Mouse (Mus musculus) heart, embryonic 10.5 days (tissue): ENCODE measurements around the gene Rhoh. TPM values are rescaled to one million over a fixed set of nuclear protein-coding genes. Genes with fewer than 3 reads are reported as not detected.

Experiments used
- DNase-seq: peaks from one replicate; pipeline ENCODE4 v3.0.0-alpha.2; 2017; ENCODE audit warnings: low spot score
- H3K27ac ChIP-seq: fragments of 300-500 bp; sonication (generic); 2 replicates; pipeline ENCODE4 v1.5.1; 2016; ENCODE audit warnings: mild to moderate bottlenecking
- H3K27me3 ChIP-seq: fragments of 300-500 bp; sonication (generic); 2 replicates; pipeline ENCODE4 v1.6.1; 2016; ENCODE audit warnings: mild to moderate bottlenecking; ENCODE audit not compliant: poor library complexity, insufficient read depth, severe bottlenecking
- H3K36me3 ChIP-seq: fragments of 300-500 bp; sonication (generic); 2 replicates; pipeline ENCODE4 v1.6.1; 2016; ENCODE audit warnings: mild to moderate bottlenecking, moderate library complexity
- H3K4me1 ChIP-seq: fragments of 300-500 bp; sonication (generic); 2 replicates; pipeline ENCODE4 v1.6.1; 2016; ENCODE audit warnings: mild to moderate bottlenecking
- H3K4me3 ChIP-seq: fragments of 300-500 bp; sonication (generic); 2 replicates; pipeline ENCODE4 v1.5.1; 2016; ENCODE audit warnings: mild to moderate bottlenecking, moderate library complexity
- H3K9me3 ChIP-seq: fragments of 300-500 bp; sonication (generic); 2 replicates; pipeline ENCODE4 v1.6.1; 2016; ENCODE audit warnings: mild to moderate bottlenecking, moderate library complexity
- WGBS: fragments of 180-500 bp; shearing (Covaris S2); methylation state at CpG from one replicate; pipeline ENCODE4 v1.1.7; 2016; 5-methylcytosine and 5-hydroxymethylcytosine counted together
- polyA plus RNA-seq: library from polyadenylated mRNA; unstranded; fragments of >200 nt; fragmentation: Nextera tagmentation; extraction: Ambion mirVana; gene quantifications from 2 replicates; pipeline ENCODE4 v1.2.1, GENCODE M21; 2016

Rhoh gene
- polyA plus RNA-seq, 1 experiment from 2014 or later = 0.55 TPM

- H3K27ac ChIP-seq = no peak overlapping the region
- H3K27me3 ChIP-seq = no peaks in the 10 kb centered on the region
- DNase-seq = no peak
- no peaks in the 10 kb centered on the region for H3K9me3 ChIP-seq
- H3K4me3 ChIP-seq = no peak overlapping the region
- WGBS = 91% methylated on average over 7 of the region's 7 CpGs
- no peaks in the 10 kb centered on the region for H3K36me3 ChIP-seq
- H3K4me1 ChIP-seq = peaks cover 6% of the 10 kb centered on the region
Observed at GRCm38 (mm10) chr5:65864486-65864885, 3.5 kb downstream of the Rhoh start.

DNA sequence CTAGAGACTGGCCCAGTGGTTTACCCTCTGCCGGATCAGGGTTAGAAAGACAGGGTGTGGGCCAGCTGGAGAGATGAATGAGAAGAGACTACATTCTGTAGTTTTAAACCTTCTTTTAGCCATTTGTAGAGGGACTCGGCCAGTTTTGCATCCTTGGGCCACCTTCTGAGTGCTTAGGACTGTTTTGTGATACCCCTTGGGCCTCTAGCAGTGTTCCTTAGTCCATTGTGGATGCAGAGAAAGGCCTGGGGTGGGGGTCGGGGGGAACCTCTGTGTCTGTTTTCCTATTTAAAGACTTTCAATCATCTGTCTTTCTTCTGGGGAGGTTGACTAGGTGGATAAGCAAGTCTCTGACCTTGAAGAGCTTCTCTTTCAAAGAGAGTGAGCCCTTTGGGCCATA is 3.9 kb downstream of the Rhoh start:
- H3K4me1 ChIP-seq = peaks cover 6% of the 10 kb centered on the region
- no peak for DNase-seq
- no peaks in the 10 kb centered on the region for H3K9me3 ChIP-seq
- no peaks in the 10 kb centered on the region for H3K27me3 ChIP-seq
- WGBS = 82% methylated on average over 3 of the region's 3 CpGs
- H3K27ac ChIP-seq = no peak overlapping the region
- no peaks in the 10 kb centered on the region for H3K36me3 ChIP-seq
- H3K4me3 ChIP-seq = no peak overlapping the region

- Histone ChIP-seq H3K27me3 (no peaks in the 10 kb centered on the region), H3K9me3 (no peaks in the 10 kb centered on the region), H3K27ac (no peak overlapping the region), H3K4me3 (no peak overlapping the region), H3K36me3 (no peaks in the 10 kb centered on the region), H3K4me1 (no peaks in the 10 kb centered on the region)
- 83% methylated on average over 6 of the region's 6 CpGs for WGBS
- no peak for DNase-seq
Observed at GRCm38 (mm10) chr5:65866591-65866990, 5.6 kb downstream of the Rhoh start.

DNA sequence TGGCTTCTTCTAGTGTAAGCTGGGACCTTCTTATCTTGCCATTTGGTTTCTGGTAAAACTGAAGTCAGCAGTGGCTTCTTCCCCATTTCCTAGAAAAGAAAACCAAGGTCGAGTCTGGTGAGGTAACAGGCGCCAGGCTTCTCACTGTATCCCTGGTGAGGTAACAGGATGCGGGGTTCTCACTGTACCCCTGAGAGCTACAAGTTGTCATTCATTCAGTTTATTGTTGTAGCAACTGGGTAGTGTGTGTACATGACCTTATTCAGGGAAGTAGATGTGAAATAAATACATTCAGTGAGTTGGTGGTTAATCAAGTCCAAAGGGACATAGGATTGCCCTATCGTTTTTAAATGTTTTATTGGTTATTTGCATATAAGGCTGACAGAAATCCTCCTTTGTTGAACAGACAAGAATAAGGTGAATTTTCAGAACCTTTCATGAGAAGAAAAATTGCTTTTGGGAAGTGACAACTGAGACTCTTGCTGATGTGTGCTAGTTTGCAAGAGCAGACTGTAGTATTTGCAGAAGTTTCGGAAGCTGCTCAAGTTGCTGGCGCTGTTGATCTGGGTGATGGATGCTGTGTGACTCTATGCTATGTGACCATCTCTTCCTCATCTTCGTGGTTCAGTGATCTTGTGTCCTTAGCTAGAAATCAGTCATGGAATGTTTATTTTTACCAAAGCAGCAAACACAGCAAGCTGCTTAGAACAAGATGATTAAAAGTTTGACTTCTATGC is 6.5 kb downstream of the Rhoh start:
- no peaks in the 10 kb centered on the region for H3K4me1 ChIP-seq
- no peak for DNase-seq
- H3K4me3 ChIP-seq = no peak overlapping the region
- no peaks in the 10 kb centered on the region for H3K27me3 ChIP-seq
- H3K9me3 ChIP-seq = no peaks in the 10 kb centered on the region
- no peak overlapping the region for H3K27ac ChIP-seq
- H3K36me3 ChIP-seq = no peaks in the 10 kb centered on the region
- 74% methylated on average over 7 of the region's 7 CpGs for WGBS

- no peak overlapping the region for H3K27ac ChIP-seq
- DNase-seq = no peak
- H3K27me3 ChIP-seq = no peaks in the 10 kb centered on the region
- no peak overlapping the region for H3K4me3 ChIP-seq
- no peaks in the 10 kb centered on the region for H3K36me3 ChIP-seq
- WGBS = 66% methylated on average over 3 of the region's 3 CpGs
- no peaks in the 10 kb centered on the region for H3K4me1 ChIP-seq
- no peaks in the 10 kb centered on the region for H3K9me3 ChIP-seq
Observed at GRCm38 (mm10) chr5:65868419-65868818, 7.4 kb downstream of the Rhoh start.

- Histone ChIP-seq H3K4me3 (no peak overlapping the region), H3K9me3 (no peaks in the 10 kb centered on the region), H3K36me3 (no peaks in the 10 kb centered on the region), H3K27me3 (no peaks in the 10 kb centered on the region), H3K27ac (no peak overlapping the region), H3K4me1 (no peaks in the 10 kb centered on the region)
- 82% methylated on average over 4 of the region's 4 CpGs for WGBS
- no peak for DNase-seq
Observed at GRCm38 (mm10) chr5:65869660-65870059, 8.6 kb downstream of the Rhoh start.

- no peaks in the 10 kb centered on the region for H3K36me3 ChIP-seq
- no peak overlapping the region for H3K27ac ChIP-seq
- H3K4me1 ChIP-seq = no peaks in the 10 kb centered on the region
- H3K27me3 ChIP-seq = no peaks in the 10 kb centered on the region
- H3K4me3 ChIP-seq = no peak overlapping the region
- DNase-seq = no peak
- 88% methylated on average over 13 of the region's 13 CpGs for WGBS
- H3K9me3 ChIP-seq = no peaks in the 10 kb centered on the region
Observed at GRCm38 (mm10) chr5:65871276-65871875, 10.4 kb downstream of the Rhoh start.

GRCm38 (mm10) chr5:65873212-65873611 is 12.2 kb downstream of the Rhoh start:
- Histone ChIP-seq H3K4me3 (no peak overlapping the region), H3K36me3 (no peaks in the 10 kb centered on the region), H3K27ac (no peak overlapping the region), H3K4me1 (no peaks in the 10 kb centered on the region), H3K9me3 (no peaks in the 10 kb centered on the region), H3K27me3 (no peaks in the 10 kb centered on the region)
- 66% methylated on average over 4 of the region's 4 CpGs for WGBS
- DNase-seq = no peak

- Histone ChIP-seq H3K4me1 (no peaks in the 10 kb centered on the region), H3K9me3 (no peaks in the 10 kb centered on the region), H3K27me3 (no peaks in the 10 kb centered on the region), H3K27ac (no peak overlapping the region), H3K36me3 (no peaks in the 10 kb centered on the region), H3K4me3 (no peak overlapping the region)
- WGBS = 91% methylated on average over 7 of the region's 7 CpGs
- DNase-seq = no peak
Observed at GRCm38 (mm10) chr5:65875269-65875668, 14.3 kb downstream of the Rhoh start.

DNA sequence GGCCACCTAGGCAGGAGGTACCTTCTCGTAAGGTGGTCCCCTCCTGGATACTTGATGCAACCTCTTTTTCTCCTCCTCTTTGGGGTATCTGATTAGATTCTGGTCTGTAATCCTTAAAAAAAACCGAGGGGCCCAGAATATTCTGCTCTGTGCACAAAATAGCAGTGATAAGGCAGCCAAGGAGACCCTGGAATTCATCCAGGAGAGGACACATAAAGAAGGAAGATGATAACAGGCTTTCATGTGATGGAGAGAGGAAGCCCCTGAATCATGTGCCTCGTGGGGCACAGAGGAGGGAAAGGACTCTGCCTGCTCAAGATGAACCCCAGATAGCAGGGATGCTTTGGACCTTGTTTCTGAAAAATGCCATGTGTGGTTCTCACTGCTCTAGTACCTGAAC is 17.4 kb downstream of the Rhoh start:
- Histone ChIP-seq H3K4me3 (no peak overlapping the region), H3K9me3 (no peaks in the 10 kb centered on the region), H3K27me3 (no peaks in the 10 kb centered on the region), H3K4me1 (no peaks in the 10 kb centered on the region), H3K27ac (no peak overlapping the region), H3K36me3 (no peaks in the 10 kb centered on the region)
- no peak for DNase-seq
- 56% methylated on average over 3 of the region's 3 CpGs for WGBS

GRCm38 (mm10) chr5:65881254-65881653 is 20.2 kb downstream of the Rhoh start:
- no peaks in the 10 kb centered on the region for H3K9me3 ChIP-seq
- H3K4me1 ChIP-seq = no peaks in the 10 kb centered on the region
- no peak overlapping the region for H3K4me3 ChIP-seq
- H3K27ac ChIP-seq = no peak overlapping the region
- H3K36me3 ChIP-seq = no peaks in the 10 kb centered on the region
- WGBS = 83% methylated on average over 2 of the region's 2 CpGs
- no peaks in the 10 kb centered on the region for H3K27me3 ChIP-seq
- DNase-seq = no peak

DNA sequence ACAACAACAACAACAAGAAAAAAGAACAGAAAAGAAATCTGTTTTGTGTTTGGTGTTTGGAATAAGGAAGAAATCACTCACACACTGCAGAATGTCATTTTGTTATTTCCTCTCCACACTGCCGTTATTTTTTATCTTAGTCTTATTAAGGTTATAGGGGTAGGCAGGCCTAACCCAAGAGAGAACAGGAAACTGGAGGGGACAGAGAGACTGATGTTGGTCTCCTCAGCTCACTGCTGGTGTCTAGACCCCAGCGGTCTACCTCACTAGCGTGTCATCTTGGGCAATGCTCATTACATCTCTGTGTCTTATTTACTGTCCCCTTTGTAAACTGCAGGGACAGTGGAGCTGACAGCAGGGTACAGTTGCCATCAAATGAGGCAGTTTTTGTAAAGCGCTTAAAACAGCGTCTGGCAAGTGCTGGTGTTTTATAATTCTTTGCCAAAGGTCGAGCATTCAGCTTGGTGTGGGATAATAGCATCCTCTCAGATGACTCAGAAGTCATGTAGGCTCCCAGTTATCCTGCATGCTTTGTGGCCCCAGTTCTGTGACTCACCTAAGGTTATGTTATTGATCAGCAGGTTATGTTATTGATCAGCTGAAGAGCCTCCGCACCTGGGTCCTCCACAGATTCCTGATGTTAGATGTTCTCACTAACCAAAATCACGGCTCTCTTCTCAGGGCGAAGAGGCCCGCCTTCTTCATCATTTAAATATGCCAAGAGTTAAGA is 21.6 kb downstream of the Rhoh start:
- Histone ChIP-seq H3K27me3 (no peaks in the 10 kb centered on the region), H3K27ac (no peak overlapping the region), H3K4me1 (no peaks in the 10 kb centered on the region), H3K9me3 (no peaks in the 10 kb centered on the region), H3K4me3 (no peak overlapping the region), H3K36me3 (no peaks in the 10 kb centered on the region)
- DNase-seq = no peak
- 90% methylated on average over 10 of the region's 10 CpGs for WGBS

DNA sequence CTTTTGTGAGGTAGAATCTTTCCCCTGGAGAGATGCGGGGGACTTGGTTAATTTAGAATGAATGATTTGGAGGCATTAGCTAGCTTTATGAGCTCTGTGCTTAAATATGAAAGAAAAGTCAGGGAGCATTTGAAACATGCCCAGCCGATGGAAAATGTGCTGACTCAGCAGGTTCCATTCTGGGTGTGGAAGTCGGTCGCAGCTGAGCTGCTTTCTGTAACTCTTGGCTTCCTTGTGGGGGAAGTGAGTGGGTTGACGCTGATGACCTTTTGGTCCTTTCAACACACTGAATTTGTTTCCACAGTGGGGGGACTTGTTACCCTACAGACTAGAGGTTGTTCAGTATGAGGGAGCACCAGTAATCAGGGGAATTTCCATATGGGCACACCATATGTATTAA is 22.3 kb downstream of the Rhoh start:
- Histone ChIP-seq H3K27me3 (no peaks in the 10 kb centered on the region), H3K4me3 (no peak overlapping the region), H3K27ac (no peak overlapping the region), H3K4me1 (peaks cover 2% of the 10 kb centered on the region; the same call in 1 of the 2 replicates), H3K36me3 (no peaks in the 10 kb centered on the region), H3K9me3 (no peaks in the 10 kb centered on the region)
- DNase-seq = no peak
- WGBS = 49% methylated on average over 5 of the region's 5 CpGs
